Mouse (Mus musculus) E14TG2a.4 (cell line): Measurements from ENCODE around the gene Gm5617.
"Not testable (repeated sequence)": the region's sequence is repeated elsewhere in the genome, so short reads cannot be mapped to it uniquely, and the experiment has no call there.

Experiments used
- H3K27me3 ChIP-seq: 2 replicates; pipeline ENCODE4 v1.6.1; 2014; ENCODE audit warnings: low read length, control low read depth; ENCODE audit not compliant: insufficient read depth
- H3K36me3 ChIP-seq: 2 replicates; pipeline ENCODE4 v1.6.1; 2014; ENCODE audit warnings: low read length, control low read depth; ENCODE audit not compliant: insufficient read depth
- H3K4me1 ChIP-seq: replicated peaks from 2 replicates; pipeline ENCODE4 v1.6.1; 2014; ENCODE audit warnings: low read depth, low read length, control low read depth
- H3K4me3 ChIP-seq: replicated peaks from 2 replicates; pipeline ENCODE4 v1.5.1; 2014; ENCODE audit warnings: mild to moderate bottlenecking, low read length
- H3K9me3 ChIP-seq: 2 replicates; pipeline ENCODE4 v1.6.1; 2014; ENCODE audit warnings: low read length, control low read depth
- CTCF ChIP-seq: conservative IDR thresholded peaks from 2 replicates; pipeline ENCODE4 v1.5.1; 2014; ENCODE audit warnings: low read length
- NANOG ChIP-seq: IDR thresholded peaks from 2 replicates; pipeline ENCODE4 v1.6.1; 2014; ENCODE audit warnings: borderline replicate concordance, low read length, mixed read lengths
- POU5F1 ChIP-seq: IDR thresholded peaks from 2 replicates; pipeline ENCODE4 v1.6.1; 2014; ENCODE audit warnings: low read length, borderline replicate concordance

Gm5617 gene

GRCm38 (mm10) chr9:48516615-48517371, 21.6 kb downstream of the Gm5617 start:
- TF ChIP-seq NANOG (no peak), CTCF (no peak), POU5F1 (no peak)
- no peaks in the 10 kb centered on the region for H3K36me3 ChIP-seq
- no peaks in the 10 kb centered on the region for H3K4me1 ChIP-seq
- H3K4me3 ChIP-seq, result no peak overlapping the region
- no peaks in the 10 kb centered on the region for H3K27me3 ChIP-seq
- no peaks in the 10 kb centered on the region for H3K9me3 ChIP-seq

- TF ChIP-seq POU5F1 (no peak), NANOG (no peak), CTCF (no peak)
Observed at GRCm38 (mm10) chr9:48517372-48518130, 22.3 kb downstream of the Gm5617 start.

GRCm38 (mm10) chr9:48520405-48520804, 25.2 kb downstream of the Gm5617 start:
- H3K36me3 ChIP-seq, H3K9me3 ChIP-seq, H3K4me3 ChIP-seq, H3K4me1 ChIP-seq, H3K27me3 ChIP-seq: not testable (repeated sequence)

More at GRCm38 (mm10) chr9:48517372-48518130, 22.3 kb downstream of the Gm5617 start:
- Histone ChIP-seq H3K27me3 (no peaks in the 10 kb centered on the region), H3K9me3 (no peaks in the 10 kb centered on the region), H3K4me1 (no peaks in the 10 kb centered on the region), H3K36me3 (no peaks in the 10 kb centered on the region), H3K4me3 (no peak overlapping the region)

GRCm38 (mm10) chr9:48525566-48525965, 30.3 kb downstream of the Gm5617 start:
- 0 out of 2 replicates have a peak, but pooled peaks cover 4% of the 10 kb centered on the region for H3K4me1 ChIP-seq
- no peaks in the 10 kb centered on the region for H3K27me3 ChIP-seq

GRCm38 (mm10) chr9:48526520-48526919, 31.3 kb downstream of the Gm5617 start:
- no peaks in the 10 kb centered on the region for H3K27me3 ChIP-seq
- no peaks in the 10 kb centered on the region for H3K36me3 ChIP-seq
- no peak for TF ChIP-seq POU5F1
- no peak for TF ChIP-seq CTCF
- no peak for TF ChIP-seq NANOG
- H3K9me3 ChIP-seq, result peaks cover 30% of the 10 kb centered on the region
- H3K4me1 ChIP-seq, result 0 out of 2 replicates have a peak, but pooled peaks cover 4% of the 10 kb centered on the region
- no peak overlapping the region for H3K4me3 ChIP-seq

More at GRCm38 (mm10) chr9:48525566-48525965, 30.3 kb downstream of the Gm5617 start:
- TF ChIP-seq POU5F1 (no peak), CTCF (no peak), NANOG (no peak)
- Histone ChIP-seq H3K36me3 (no peaks in the 10 kb centered on the region), H3K9me3 (peaks cover 20% of the 10 kb centered on the region), H3K4me3 (no peak overlapping the region)

- Histone ChIP-seq H3K4me3 (no peak overlapping the region), H3K9me3 (peaks cover 43% of the 10 kb centered on the region), H3K27me3 (peaks cover 4% of the 10 kb centered on the region), H3K4me1 (no peaks in the 10 kb centered on the region), H3K36me3 (no peaks in the 10 kb centered on the region)
- TF ChIP-seq POU5F1, result no peak
- TF ChIP-seq CTCF, result no peak
- no peak for TF ChIP-seq NANOG
Observed at GRCm38 (mm10) chr9:48531294-48531693, 36.1 kb downstream of the Gm5617 start.

GRCm38 (mm10) chr9:48532203-48532602, 37.0 kb downstream of the Gm5617 start:
- H3K4me3 ChIP-seq, result no peak overlapping the region
- no peaks in the 10 kb centered on the region for H3K4me1 ChIP-seq
- H3K27me3 ChIP-seq, result peaks cover 10% of the 10 kb centered on the region
- no peak for TF ChIP-seq NANOG
- H3K9me3 ChIP-seq, result peaks cover 43% of the 10 kb centered on the region
- no peaks in the 10 kb centered on the region for H3K36me3 ChIP-seq

- Histone ChIP-seq H3K27me3 (peaks cover 12% of the 10 kb centered on the region), H3K9me3 (peaks cover 43% of the 10 kb centered on the region), H3K36me3 (no peaks in the 10 kb centered on the region), H3K4me1 (no peaks in the 10 kb centered on the region), H3K4me3 (no peak overlapping the region)
- TF ChIP-seq CTCF (no peak), POU5F1 (no peak), NANOG (no peak)
Observed at GRCm38 (mm10) chr9:48532730-48533129, 37.5 kb downstream of the Gm5617 start.

GRCm38 (mm10) chr9:48536414-48536813, 41.2 kb downstream of the Gm5617 start:
- TF ChIP-seq NANOG, result no peak
- no peak for TF ChIP-seq POU5F1
- TF ChIP-seq CTCF, result no peak
- H3K27me3 ChIP-seq, result peaks cover 18% of the 10 kb centered on the region
- peaks cover 14% of the 10 kb centered on the region for H3K9me3 ChIP-seq
- no peaks in the 10 kb centered on the region for H3K36me3 ChIP-seq
- no peak overlapping the region for H3K4me3 ChIP-seq
- H3K4me1 ChIP-seq, result peaks cover 12% of the 10 kb centered on the region

GRCm38 (mm10) chr9:48537616-48538015, 42.4 kb downstream of the Gm5617 start:
- not testable (repeated sequence) for H3K9me3 ChIP-seq

More at GRCm38 (mm10) chr9:48537616-48538015, 42.4 kb downstream of the Gm5617 start:
- not testable (repeated sequence) for H3K36me3 ChIP-seq, H3K4me3 ChIP-seq
- Histone ChIP-seq H3K27me3 (peaks cover 18% of the 10 kb centered on the region), H3K4me1 (peaks cover 12% of the 10 kb centered on the region)
